Mouse (Mus musculus) layer of hippocampus, postnatal 10 days (tissue): ENCODE measurements around the gene Trappc6b. TPM values are rescaled to one million over a fixed set of nuclear protein-coding genes. Genes with fewer than 3 reads are reported as not detected.

Experiments used
- DNase-seq, 2 experiments: peaks; one replicate each; pipeline ENCODE4 v3.0.0; 2021; ENCODE audit warnings: low spot score in 2 of 2
- total RNA-seq, 2 experiments: library from RNA; stranded (reverse); gene quantifications; 2 replicates each; pipeline ENCODE4 v1.2.3; 2021

The Trappc6b gene
- total RNA-seq, 2 experiments from 2014 or later, result 102 to 118 TPM

DNA sequence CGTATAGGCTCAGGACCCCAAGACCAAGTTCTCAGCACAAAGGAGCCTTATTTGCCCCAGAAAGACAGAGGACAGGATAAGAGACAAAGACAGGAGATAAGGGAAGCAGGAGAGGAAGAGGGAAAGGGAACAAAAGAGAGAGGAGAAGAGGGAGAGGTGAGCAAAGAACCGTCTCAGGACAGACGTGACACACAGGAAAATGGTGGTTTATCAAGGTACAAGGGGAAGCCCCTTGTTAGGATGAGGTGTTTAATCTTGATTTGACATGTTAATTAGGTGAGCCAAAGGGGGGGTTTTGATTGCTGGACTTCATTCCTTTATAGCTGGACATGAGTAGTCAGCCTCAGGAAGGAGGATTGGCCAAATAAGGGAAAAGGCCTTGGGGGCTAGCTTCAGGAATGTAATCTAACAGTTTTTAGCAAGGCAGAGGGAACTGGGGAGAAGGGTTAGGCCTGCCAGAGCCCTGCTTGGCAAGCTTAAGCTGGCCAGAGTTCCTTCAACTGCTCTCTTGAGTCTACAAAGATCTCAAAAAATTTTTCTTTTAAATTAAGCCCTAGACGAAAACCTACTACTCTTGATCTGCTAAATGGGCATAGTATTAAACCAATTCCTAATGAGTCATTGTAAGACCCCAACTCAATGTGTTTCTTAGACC lies 5.9 kb downstream of the Trappc6b start:
- DNase-seq, result no peak

DNA sequence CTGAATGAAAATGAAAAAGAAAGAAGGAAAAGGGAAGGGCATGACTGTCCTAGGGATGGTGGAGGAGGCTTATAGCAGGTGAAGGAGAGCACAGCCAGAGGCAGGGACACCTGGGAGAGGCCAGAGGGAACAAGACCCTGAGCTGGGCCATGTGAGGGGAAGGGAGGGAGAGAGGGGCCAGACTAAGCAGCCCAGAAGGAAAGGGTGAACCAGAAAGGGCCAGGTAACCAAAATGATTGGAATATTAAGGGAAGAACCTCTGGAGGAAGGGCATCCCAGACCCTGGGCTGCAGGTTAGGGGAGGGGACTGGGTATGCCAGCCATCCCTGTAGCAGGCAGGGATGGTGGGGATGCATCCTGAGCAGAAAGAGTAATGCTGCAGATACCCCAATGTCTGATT lies 7.3 kb downstream of the Trappc6b start:
- DNase-seq, result no peak

DNA sequence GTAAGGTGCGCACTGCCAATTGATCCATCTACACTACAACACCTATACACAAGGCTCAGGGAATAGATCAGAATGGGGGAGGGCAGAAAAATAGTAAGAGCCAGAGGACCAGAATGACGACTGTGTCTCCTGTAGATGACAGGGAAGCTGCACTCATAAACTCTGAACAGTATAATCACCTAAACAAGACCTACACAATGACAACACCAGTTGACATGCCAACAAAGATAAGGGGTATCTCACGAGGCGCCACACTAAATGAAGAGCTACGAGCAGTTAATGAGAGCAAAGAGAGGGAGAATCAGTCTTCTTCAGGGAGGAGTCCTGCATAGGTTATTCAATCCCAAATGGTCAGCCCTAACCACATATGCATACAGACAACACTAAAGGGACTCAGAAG lies 8.1 kb downstream of the Trappc6b start:
- no peak for DNase-seq

DNA sequence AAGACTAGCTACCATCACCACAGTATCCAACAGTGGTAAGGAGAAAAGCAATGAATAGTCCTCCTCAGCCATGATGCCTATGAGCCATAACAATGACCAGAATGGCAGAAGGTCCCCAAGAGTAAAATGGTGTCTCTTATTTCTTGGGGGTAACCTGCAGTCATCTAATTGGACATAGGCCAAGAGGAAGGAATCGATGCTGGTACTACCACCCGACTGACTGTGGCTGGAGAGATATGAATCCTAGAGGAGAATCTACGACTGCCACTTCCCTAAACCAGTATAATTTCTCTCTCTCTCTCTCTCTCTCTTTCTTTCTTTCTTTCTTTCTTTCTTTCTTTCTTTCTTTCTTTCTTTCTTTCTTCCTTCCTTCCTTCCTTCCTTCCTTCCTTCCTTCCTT lies 8.8 kb downstream of the Trappc6b start:
- DNase-seq, result no peak

DNA sequence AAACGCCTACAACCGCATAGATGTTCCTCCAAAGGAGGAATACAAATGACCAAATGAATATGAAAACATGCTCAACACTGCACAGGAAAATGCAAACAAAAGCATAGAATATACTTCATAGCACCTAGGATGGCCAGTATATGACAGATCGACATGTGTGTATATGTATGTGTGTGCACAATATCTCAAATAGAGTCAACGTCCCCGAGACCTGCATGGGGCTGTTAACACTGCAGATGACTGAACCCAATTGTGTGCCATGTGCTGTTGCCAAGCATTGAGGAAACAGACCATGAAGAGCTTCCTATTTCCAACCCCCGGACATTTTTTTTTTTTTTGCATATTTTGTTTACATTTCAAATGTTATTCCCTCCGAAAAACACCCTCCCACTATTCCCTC lies 20.4 kb downstream of the Trappc6b start:
- no peak for DNase-seq

DNA sequence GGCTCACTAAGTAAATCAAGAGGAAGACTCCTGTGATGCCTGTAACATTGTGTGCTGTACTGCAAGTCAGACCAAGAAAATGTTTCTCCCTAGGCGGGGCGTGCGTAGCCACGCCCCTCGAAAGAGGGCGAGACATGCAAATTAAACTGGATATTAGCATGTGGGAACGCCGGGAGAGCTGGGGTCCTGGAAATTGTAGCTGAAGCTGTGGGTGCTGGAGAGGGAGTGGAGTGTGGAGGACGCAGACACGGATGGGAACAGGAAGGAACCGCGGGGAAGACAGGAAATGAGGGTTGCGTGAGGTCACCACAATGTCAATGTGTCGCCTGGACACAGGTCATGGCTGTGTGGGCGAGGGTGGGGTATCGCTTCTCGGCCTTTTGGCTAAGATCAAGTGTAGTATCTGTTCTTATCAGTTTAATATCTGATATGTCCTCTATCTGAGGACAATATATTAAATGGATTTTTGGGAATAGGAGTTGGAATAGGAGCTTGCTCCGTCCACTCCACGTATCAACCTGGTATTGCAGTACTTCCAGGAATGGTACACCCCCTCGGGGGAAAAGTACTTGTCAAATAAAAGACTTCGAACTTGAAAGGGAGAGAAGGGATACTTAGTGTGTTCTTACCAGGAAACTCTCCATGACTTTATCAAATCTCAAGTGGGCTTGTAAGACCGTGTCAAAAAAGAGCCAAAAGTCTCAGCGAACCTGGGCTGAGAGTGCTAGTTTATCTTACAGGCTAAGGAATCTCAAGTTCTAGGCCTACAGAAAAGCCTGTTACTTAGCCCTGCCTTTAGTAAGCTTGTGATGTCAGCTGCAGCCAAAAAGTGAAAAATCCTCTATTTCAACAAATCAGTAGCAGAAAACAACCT lies 21.1 kb downstream of the Trappc6b start:
- DNase-seq, result peak in 1 of 2 experiments; percentile 16

DNA sequence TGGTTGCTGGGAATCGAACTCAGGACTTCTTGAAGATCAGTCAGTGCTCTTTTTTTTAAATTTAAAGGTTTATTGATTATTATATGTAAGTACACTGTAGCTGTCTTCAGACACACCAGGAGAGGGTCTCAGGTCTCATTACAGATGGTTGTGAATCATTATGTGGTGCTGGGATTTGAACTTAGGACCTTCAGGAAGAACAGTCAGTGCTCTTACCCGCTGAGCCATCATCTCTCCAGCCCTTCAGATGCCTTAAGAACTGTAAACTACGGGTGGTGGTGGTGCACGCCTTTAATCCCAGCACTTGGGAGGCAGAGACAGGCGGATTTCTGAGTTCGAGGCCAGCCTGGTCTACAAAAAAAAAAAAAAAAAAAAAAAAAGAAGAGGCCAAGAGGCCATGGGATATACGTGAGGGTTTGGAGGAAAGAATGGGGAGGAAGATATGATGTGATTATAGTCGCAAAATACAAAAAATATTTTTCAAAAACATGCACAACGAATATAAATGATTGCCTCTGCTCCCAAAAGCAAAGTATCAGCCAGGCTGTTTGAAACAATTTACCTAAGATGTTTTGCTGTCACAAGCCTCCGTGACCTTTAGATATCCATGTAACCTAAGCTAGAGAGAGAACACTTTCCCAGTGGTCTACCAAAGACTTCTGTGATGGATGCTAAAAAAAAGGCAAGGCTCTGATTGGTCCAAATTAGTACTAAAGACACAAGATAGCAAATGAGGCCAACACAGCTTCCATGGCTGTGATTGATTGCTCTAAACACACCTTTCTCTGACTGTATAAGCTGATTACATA lies 21.9 kb downstream of the Trappc6b start:
- no peak for DNase-seq

DNA sequence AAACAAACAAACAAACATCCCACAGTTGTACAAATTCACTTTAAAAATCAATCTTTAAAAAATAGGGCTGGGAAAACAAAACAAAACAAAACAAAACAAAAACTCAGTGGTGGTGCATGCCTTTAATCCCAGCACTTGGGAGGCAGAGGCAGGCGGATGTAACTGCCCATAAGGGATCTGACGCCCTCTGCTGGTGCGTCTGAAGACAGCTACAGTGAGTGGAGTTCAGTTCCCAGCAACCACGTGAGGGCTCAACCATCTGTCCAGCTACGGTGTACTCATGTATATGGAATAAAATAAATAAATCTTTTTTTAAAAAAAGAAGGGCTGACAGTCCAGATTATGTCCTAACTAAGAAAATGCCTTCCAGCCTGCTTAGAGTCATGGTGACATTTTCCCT lies 29.2 kb downstream of the Trappc6b start:
- DNase-seq, result no peak

DNA sequence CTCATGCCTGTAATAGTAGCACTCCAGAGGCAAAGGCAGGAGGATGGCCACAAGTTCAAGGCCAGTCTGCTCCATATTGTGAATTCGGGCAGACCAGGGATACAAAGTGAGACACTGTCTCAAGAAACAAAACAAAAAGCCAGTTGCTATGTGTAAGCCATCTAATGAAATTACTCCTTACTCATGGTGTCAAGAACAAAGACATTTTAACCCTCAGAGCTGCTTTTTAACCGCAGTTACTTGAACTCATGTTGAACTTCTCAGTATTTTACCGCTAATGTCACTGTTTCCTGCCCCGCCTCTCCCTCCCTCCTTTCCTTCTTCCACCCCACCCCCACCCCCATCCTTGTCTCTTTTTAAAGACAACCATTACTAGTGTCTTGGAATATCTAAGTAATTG lies 40.0 kb downstream of the Trappc6b start:
- no peak for DNase-seq

DNA sequence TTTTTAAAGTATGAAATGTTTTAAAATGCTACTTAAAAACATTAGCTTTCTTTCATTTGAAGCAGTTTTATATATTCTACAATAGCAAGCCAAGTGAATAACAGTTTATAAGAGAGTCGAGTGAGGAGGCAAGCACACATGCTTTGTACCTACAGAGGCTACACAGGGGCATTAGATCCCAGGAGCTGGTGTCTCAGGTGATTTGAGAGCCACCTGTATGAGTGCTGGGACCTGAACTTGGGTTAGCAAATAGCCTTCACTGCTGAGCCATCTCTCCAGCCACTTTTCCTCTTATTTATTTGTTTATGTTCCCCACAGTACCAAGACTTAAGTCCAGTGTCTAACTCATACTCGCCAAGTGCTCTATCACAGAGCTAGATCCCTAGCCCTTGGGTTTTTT lies 41.4 kb downstream of the Trappc6b start:
- no peak for DNase-seq

DNA sequence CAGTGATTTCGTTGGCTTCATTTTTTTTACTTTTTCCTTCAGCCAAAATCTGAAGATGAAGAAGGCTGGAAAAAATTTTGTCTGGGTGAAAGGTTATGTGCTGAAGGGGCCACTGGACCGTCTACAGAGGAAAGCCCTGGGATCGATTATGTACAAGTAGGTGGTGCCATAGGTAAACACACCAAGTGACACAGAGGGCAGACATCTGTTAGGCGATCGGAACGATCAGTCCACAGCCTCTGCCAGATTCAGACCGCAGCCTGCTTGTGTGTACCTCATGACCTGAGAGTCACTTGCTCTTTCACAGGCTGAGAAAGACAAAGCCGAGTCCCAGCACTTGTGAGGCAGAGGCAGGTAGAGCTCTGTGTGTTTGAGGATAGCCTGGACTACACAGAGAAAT lies 43.3 kb downstream of the Trappc6b start:
- DNase-seq, result no peak

DNA sequence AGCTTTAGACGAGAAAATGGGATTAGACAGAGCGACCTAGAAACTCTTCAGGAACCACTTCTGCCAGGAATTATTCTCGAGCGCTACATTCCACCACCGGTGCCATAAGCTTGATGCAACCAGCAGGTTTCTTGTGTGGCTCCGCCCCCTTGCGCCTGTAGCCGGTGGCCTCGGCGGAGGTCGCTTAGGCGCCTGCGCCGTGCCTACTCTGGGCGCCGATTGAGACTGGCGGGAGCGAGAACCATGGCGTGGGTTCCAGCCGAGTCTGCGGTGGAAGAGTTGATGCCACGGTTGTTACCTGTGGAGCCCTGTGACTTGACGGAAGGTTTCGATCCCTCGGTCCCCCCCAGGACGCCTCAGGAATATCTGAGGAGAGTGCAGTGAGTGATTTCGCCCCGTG lies 48.0 kb downstream of the Trappc6b start, which contains the start of gene Gemin2:
TSS of gene Gemin2 (plus strand) at position 160 of the 400 bp plus-strand sequence.
- DNase-seq, result peak; percentile 79 to 89

DNA sequence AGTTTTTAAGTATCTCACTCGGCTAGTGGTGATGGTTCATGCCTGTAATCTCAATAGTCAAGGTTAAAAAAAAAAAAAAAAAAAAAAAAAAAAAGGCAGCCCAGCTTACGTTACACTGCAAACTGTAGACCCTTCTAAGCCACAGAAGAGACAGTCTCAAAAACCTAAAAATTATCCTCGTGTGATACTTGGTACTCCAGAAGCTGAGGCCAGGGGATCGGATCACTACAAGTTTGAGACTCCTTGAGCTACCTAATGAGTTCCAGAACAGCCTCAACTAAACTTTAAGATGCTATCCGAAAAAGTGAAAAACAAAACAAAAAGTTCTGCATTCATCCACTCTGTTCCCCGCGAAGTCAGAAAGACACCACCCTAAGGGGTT lies 48.6 kb downstream of the Trappc6b start:
- DNase-seq, result no peak

DNA sequence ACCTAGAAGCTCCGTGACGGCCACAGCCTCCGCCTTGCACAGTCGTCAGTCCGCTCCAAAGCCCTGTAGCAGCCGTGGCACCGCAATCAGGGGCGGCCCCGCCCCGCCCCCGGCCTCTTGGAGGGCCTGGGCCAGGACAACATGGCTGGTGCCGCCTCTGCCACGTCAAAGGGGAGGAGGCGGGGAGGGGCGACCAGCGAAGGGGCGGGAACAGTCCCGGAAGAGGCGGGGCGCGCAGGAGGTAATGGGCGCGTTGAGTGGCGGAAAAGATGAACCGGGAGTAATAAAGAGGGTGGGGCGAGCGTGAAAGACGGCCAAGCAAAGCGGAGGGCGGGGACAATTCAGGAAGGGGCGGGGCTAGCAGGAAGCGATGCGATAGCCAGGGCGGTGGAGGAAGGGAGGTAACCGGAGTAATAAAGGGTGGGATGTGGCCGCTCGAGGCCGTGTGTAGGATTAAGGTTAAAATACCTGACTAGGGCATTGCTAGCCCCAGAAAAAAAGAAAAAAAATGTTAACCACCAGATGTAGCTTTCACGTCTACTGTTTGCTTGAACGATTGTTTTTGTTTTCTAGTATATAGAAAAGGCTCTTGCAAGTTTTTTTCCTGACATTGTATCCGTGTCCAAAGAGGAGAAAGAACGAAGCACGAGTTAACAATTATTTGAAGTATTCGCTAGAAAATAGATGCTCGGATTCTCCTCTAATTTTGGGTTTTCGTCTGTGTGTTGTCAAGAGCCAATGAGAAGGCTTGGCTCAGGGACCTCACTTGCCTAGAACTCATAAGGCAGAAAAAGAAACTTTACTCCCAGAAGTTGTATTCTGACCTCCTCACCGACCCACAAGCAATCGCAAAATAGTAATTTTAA lies 49.2 kb downstream of the Trappc6b start, which contains the start of gene Sec23a:
TSS of gene Sec23a (minus strand) at position 174 of the 866 bp plus-strand sequence.
- peak; percentile 96 to 97 for DNase-seq

DNA sequence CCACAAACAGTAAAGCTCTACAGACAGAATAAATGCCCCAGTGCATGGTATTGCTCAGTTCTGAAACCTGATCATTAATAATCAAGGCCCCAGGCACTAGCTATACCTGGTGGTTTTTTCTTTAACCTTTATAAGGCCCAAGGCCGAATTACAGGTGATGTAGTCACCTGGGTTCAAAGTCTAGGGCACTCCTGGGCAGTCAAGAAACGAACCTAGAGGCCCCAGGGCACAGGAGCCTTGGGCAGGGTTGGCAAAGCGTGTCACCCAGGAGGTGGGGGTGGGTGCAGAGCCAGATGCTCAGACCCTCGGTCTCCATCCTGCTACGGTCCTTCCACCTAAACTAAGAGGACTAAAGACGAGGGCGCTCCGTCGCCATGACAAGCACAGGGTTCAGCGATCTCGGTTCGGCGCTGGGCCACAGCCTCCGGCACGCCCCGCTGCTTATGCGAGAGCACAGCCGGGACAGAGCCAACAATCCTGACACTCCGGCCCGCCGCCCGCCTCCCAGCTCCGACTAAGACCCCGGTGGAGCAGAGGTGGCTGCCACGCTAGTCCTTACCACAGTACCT lies 49.9 kb downstream of the Trappc6b start:
- no peak for DNase-seq

DNA sequence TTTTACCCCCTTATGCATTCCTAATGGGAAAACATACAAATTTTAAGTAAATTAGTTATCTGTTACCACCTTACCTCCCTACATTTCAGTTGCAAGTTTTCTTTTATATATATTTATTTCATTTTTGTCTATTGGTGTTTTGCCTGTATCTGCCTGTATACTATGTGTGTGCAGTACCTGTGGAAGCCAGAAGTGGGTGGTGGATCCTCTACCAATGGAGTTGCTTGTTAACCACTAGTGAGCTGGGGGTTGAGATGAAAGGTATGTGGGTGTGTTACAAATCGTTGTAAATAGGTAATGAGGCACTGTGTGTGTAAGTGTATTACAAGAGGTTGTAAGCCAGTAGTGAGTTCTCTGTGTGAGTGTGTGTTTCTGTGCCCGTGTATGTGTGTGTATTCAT lies 50.8 kb downstream of the Trappc6b start:
- DNase-seq, result no peak
